Mouse (Mus musculus) heart, postnatal 10 days (tissue): ENCODE results near the gene Slc22a2. TPM values are rescaled to one million over a fixed set of nuclear protein-coding genes. Genes with fewer than 3 reads are reported as not detected.

ENCODE experiments used
- DNase-seq, 2 experiments: peaks; one replicate each; pipeline ENCODE4 v3.0.0; 2021
- intact Hi-C: fragments of 180-260 bp; cut with DNase I; formaldehyde crosslinking; loops from one replicate; pipeline ENCODE4 v1.15.1; 2025
- total RNA-seq, 2 experiments: library from RNA; stranded (reverse); gene quantifications; 2 replicates each; pipeline ENCODE4 v1.2.3; 2021

Slc22a2 gene
- total RNA-seq, 2 experiments from 2014 or later = 0.29 TPM; not detected in 1

GRCm38 (mm10) chr17:12677139-12677538, 93.2 kb downstream of the Slc22a2 start:
- intact Hi-C loops = no loop called here

More at GRCm38 (mm10) chr17:12677139-12677538, 93.2 kb downstream of the Slc22a2 start:
- no peak for DNase-seq

Other genes with a start within 250 kb of the Slc22a2 start
- gene Plg, start 205.5 kb upstream of the Slc22a2 start, total RNA-seq = not detected
- 1 to 10 TPM; 1.8 to 2.3 TPM for gene Slc22a3, start 76.4 kb upstream of the Slc22a2 start, total RNA-seq
- gene Slc22a1, start 91.7 kb downstream of the Slc22a2 start, total RNA-seq = 1 to 10 TPM; 2.3 to 3.4 TPM
- gene Igf2r, start 185.5 kb downstream of the Slc22a2 start, total RNA-seq = 100 to 1,000 TPM; 180 to 214 TPM